In genomic region chr12:84053679-84054391, GRCm38 (mm10) we compare ENCODE assay signal across 9 mouse cellular contexts. TPM values are rescaled to one million over a fixed set of nuclear protein-coding genes. Genes with fewer than 3 reads are reported as not detected.
DNase-seq lines count a peak whose midpoint lies in the region; ATAC-seq and TF ChIP-seq lines count a peak whose summit lies in the region.
"Had no signal": no experiment of that assay in that cellular context is flagged by ENCODE, and none has a peak within 500 bp of the region (broad histone marks: within the 10 kb centered on the region; RNA-seq: fewer than 3 reads in every experiment).

No protein-coding gene starts in this region.

- H3K4me2 ChIP-seq in lung, embryonic 14.5 days: peak overlapping the region; percentile 80
- H3K4me2 ChIP-seq in embryonic facial prominence, embryonic 12.5 days (replicated peaks): peak overlapping the region; percentile 86
- peak overlapping the region; percentile 86 for H3K4me2 ChIP-seq in hindbrain, embryonic 15.5 days
- H3K4me2 ChIP-seq in liver, embryonic 11.5 days: peak overlapping the region; percentile 73

- no peaks in the 10 kb centered on the region for H3K9me3 ChIP-seq in lung, embryonic 14.5 days (ENCODE audit: low read depth, low read length)
- H3K9me3 ChIP-seq in embryonic facial prominence, embryonic 12.5 days: no peaks in the 10 kb centered on the region
- H3K9me3 ChIP-seq in hindbrain, embryonic 15.5 days: no peaks in the 10 kb centered on the region
- H3K9me3 ChIP-seq in liver, embryonic 11.5 days (ENCODE audit: control insufficient read depth, low read length): no peaks in the 10 kb centered on the region

- peak; percentile 27; the same call in 1 of the 2 replicates for TF ChIP-seq CTCF in lung, embryonic 14.5 days (IDR thresholded peaks at IDR 0.05; ENCODE audit: low read depth)

- no peaks in the 10 kb centered on the region for H3K4me1 ChIP-seq in lung, embryonic 14.5 days (ENCODE audit: insufficient read depth)
- no peaks in the 10 kb centered on the region for H3K4me1 ChIP-seq in embryonic facial prominence, embryonic 12.5 days
- peaks cover 5% of the 10 kb centered on the region for H3K4me1 ChIP-seq in hindbrain, embryonic 15.5 days (replicated peaks)
- H3K4me1 ChIP-seq in liver, embryonic 11.5 days (replicated peaks; ENCODE audit: control insufficient read depth, insufficient read depth, low read length): no peaks in the 10 kb centered on the region

- 3% methylated on average over 36 of the region's 46 CpGs for WGBS in lung, embryonic 14.5 days
- whole genome bisulfite sequencing in embryonic facial prominence, embryonic 12.5 days: 2% methylated on average over 40 of the region's 46 CpGs
- 3% methylated on average over 33 of the region's 46 CpGs for WGBS in hindbrain, embryonic 15.5 days
- WGBS in liver, embryonic 11.5 days: 4% methylated on average over 39 of the region's 46 CpGs

- H3K27ac ChIP-seq in lung, embryonic 14.5 days (ENCODE audit: low read depth): no peak overlapping the region
- H3K27ac ChIP-seq in embryonic facial prominence, embryonic 12.5 days: no peak overlapping the region
- no peak overlapping the region for H3K27ac ChIP-seq in hindbrain, embryonic 15.5 days (replicated peaks)
- no peak overlapping the region; the same call in 1 of the 2 replicates for H3K27ac ChIP-seq in liver, embryonic 11.5 days (ENCODE audit: low read depth, low read length)

- DNase-seq in lung, embryonic 14.5 days: peak; percentile 76
- no peak for DNase-seq in lung, adult 18-20 months
- no peak for DNase-seq in liver, embryonic 11.5 days (ENCODE audit: low spot score)
- peak; percentile 24 for DNase-seq in retina, embryonic 14.5 days (ENCODE audit: low spot score)
- DNase-seq in frontal cortex, postnatal 36 days (ENCODE audit: low spot score in 2 of 2): no peak

- ATAC-seq in lung, embryonic 14.5 days (ENCODE audit: insufficient read depth): no peak
- ATAC-seq in embryonic facial prominence, embryonic 12.5 days (ENCODE audit: insufficient number of reproducible peaks, insufficient read depth, low FRiP score, low TSS enrichment): no peak
- ATAC-seq in hindbrain, embryonic 15.5 days (ENCODE audit: low FRiP score, low read depth): no peak
- ATAC-seq in liver, embryonic 11.5 days (replicated peaks; ENCODE audit: low FRiP score): no peak
- no peak for ATAC-seq in monocyte, adult 5-6 weeks (replicated peaks; ENCODE audit: insufficient number of reproducible peaks, low FRiP score, low TSS enrichment, poor library complexity, severe bottlenecking)

- H3K4me3 ChIP-seq in lung, embryonic 14.5 days (ENCODE audit: low read depth, low read length): peak overlapping the region; percentile 41
- peak overlapping the region; percentile 47 for H3K4me3 ChIP-seq in embryonic facial prominence, embryonic 12.5 days
- H3K4me3 ChIP-seq in hindbrain, embryonic 15.5 days: peak overlapping the region; percentile 50
- peak overlapping the region; percentile 49 for H3K4me3 ChIP-seq in liver, embryonic 11.5 days (ENCODE audit: low read depth, low read length)

- H3K9ac ChIP-seq in lung, embryonic 14.5 days: peak overlapping the region; percentile 44
- H3K9ac ChIP-seq in embryonic facial prominence, embryonic 12.5 days: peak overlapping the region; percentile 55
- H3K9ac ChIP-seq in hindbrain, embryonic 15.5 days: peak overlapping the region; percentile 34
- H3K9ac ChIP-seq in liver, embryonic 11.5 days (ENCODE audit: low read depth, low read length): 0 out of 2 replicates have a peak overlapping the region, but pooled peaks have one; percentile 55

- H3K36me3 ChIP-seq in lung, embryonic 14.5 days (ENCODE audit: insufficient read depth): no peaks in the 10 kb centered on the region
- H3K36me3 ChIP-seq in embryonic facial prominence, embryonic 12.5 days: no peaks in the 10 kb centered on the region
- H3K36me3 ChIP-seq in hindbrain, embryonic 15.5 days: no peaks in the 10 kb centered on the region
- H3K36me3 ChIP-seq in liver, embryonic 11.5 days (ENCODE audit: control insufficient read depth, insufficient read depth, low read length): no peaks in the 10 kb centered on the region

- H3K27me3 ChIP-seq in lung, embryonic 14.5 days (ENCODE audit: insufficient read depth, low read length): peaks cover 12% of the 10 kb centered on the region; the same call in 1 of the 2 replicates
- H3K27me3 ChIP-seq in embryonic facial prominence, embryonic 12.5 days: peaks cover 17% of the 10 kb centered on the region; the same call in 1 of the 2 replicates
- H3K27me3 ChIP-seq in hindbrain, embryonic 15.5 days: 0 out of 2 replicates have a peak, but pooled peaks cover 3% of the 10 kb centered on the region
- peaks cover 23% of the 10 kb centered on the region for H3K27me3 ChIP-seq in liver, embryonic 11.5 days (replicated peaks; ENCODE audit: control insufficient read depth, insufficient read depth, low read length)

RNA-seq across cellular contexts. Expression of gene Acot3, which starts 1.9 kb away (rescaled TPM):
- polyA plus RNA-seq in lung, embryonic 14.5 days (2014; fragmentation: Nextera tagmentation; extraction: Ambion mirVana): 0.14 and 0.18 TPM in 2 replicates
- polyA plus RNA-seq in embryonic facial prominence, embryonic 12.5 days (2016; fragmentation: Nextera tagmentation; extraction: Ambion mirVana): 0.38 and 0.49 TPM in 2 replicates
- 1.3 and 1.4 TPM in 2 replicates for polyA plus RNA-seq in hindbrain, embryonic 15.5 days (2015; fragmentation: Nextera tagmentation; extraction: Ambion mirVana)
- 3.0 and 3.8 TPM in 2 replicates for polyA plus RNA-seq in liver, embryonic 11.5 days (2014; fragmentation: Nextera tagmentation; extraction: Ambion mirVana)
- total RNA-seq in monocyte, adult 5-6 weeks (2017): not detected in 3 replicates

RNA-seq across cellular contexts. Expression of gene Gm49366, which starts 15.1 kb away (rescaled TPM):
- polyA plus RNA-seq in lung, embryonic 14.5 days (2014; fragmentation: Nextera tagmentation; extraction: Ambion mirVana): not detected in 2 replicates
- polyA plus RNA-seq in embryonic facial prominence, embryonic 12.5 days (2016; fragmentation: Nextera tagmentation; extraction: Ambion mirVana): not detected in 2 replicates
- not detected in 2 replicates for polyA plus RNA-seq in hindbrain, embryonic 15.5 days (2015; fragmentation: Nextera tagmentation; extraction: Ambion mirVana)
- not detected in 2 replicates for polyA plus RNA-seq in liver, embryonic 11.5 days (2014; fragmentation: Nextera tagmentation; extraction: Ambion mirVana)
- not detected in 3 replicates for total RNA-seq in monocyte, adult 5-6 weeks (2017)
- total RNA-seq: left cerebral cortex, postnatal 36 days had no signal

RNA-seq across cellular contexts. Expression of gene Acot5, which starts 15.3 kb away (rescaled TPM):
- polyA plus RNA-seq in lung, embryonic 14.5 days (2014; fragmentation: Nextera tagmentation; extraction: Ambion mirVana): not detected in 2 replicates
- polyA plus RNA-seq in embryonic facial prominence, embryonic 12.5 days (2016; fragmentation: Nextera tagmentation; extraction: Ambion mirVana): not detected in 2 replicates
- 0.44 and 0.46 TPM in 2 replicates for polyA plus RNA-seq in hindbrain, embryonic 15.5 days (2015; fragmentation: Nextera tagmentation; extraction: Ambion mirVana)
- polyA plus RNA-seq in liver, embryonic 11.5 days (2014; fragmentation: Nextera tagmentation; extraction: Ambion mirVana): not detected in 2 replicates
- total RNA-seq in monocyte, adult 5-6 weeks (2017): not detected in 3 replicates

RNA-seq across cellular contexts. Expression of gene Acot4, which starts 15.7 kb away (rescaled TPM):
- 0.11 and 0.42 TPM in 2 replicates for polyA plus RNA-seq in lung, embryonic 14.5 days (2014; fragmentation: Nextera tagmentation; extraction: Ambion mirVana)
- 0.36 and 0.75 TPM in 2 replicates for polyA plus RNA-seq in embryonic facial prominence, embryonic 12.5 days (2016; fragmentation: Nextera tagmentation; extraction: Ambion mirVana)
- polyA plus RNA-seq in hindbrain, embryonic 15.5 days (2015; fragmentation: Nextera tagmentation; extraction: Ambion mirVana): 0.32 and 0.58 TPM in 2 replicates
- polyA plus RNA-seq in liver, embryonic 11.5 days (2014; fragmentation: Nextera tagmentation; extraction: Ambion mirVana): 8.4 and 8.5 TPM in 2 replicates
- not detected in 3 replicates for total RNA-seq in monocyte, adult 5-6 weeks (2017)

RNA-seq across cellular contexts. Expression of gene Acot1, which starts 44.5 kb away (rescaled TPM):
- polyA plus RNA-seq in lung, embryonic 14.5 days (2014; fragmentation: Nextera tagmentation; extraction: Ambion mirVana): 92.9 and 98.2 TPM in 2 replicates
- polyA plus RNA-seq in embryonic facial prominence, embryonic 12.5 days (2016; fragmentation: Nextera tagmentation; extraction: Ambion mirVana): 37.2 and 39.7 TPM in 2 replicates
- polyA plus RNA-seq in hindbrain, embryonic 15.5 days (2015; fragmentation: Nextera tagmentation; extraction: Ambion mirVana): 91.0 and 98.0 TPM in 2 replicates
- 42.9 and 44.2 TPM in 2 replicates for polyA plus RNA-seq in liver, embryonic 11.5 days (2014; fragmentation: Nextera tagmentation; extraction: Ambion mirVana)
- total RNA-seq in monocyte, adult 5-6 weeks (2017): not detected in 3 replicates

Comparison
In these comparisons a context has a peak if more than half of its experiments do, and no peak if none do; other contexts are left out.
1. DNase-seq: peak in lung, embryonic 14.5 days (single experiment) and retina, embryonic 14.5 days (single experiment); none in lung, adult 18-20 months (0 of 2), liver, embryonic 11.5 days (single experiment) and frontal cortex, postnatal 36 days (0 of 2).
2. Peak in every context shown above with its lines, with median percentiles within 50 percentile points of each other: H3K4me2 ChIP-seq, H3K4me3 ChIP-seq and H3K9ac ChIP-seq.